Mouse (Mus musculus): ENCODE measurements around the gene Pdcd6.

The Pdcd6 gene

DNA sequence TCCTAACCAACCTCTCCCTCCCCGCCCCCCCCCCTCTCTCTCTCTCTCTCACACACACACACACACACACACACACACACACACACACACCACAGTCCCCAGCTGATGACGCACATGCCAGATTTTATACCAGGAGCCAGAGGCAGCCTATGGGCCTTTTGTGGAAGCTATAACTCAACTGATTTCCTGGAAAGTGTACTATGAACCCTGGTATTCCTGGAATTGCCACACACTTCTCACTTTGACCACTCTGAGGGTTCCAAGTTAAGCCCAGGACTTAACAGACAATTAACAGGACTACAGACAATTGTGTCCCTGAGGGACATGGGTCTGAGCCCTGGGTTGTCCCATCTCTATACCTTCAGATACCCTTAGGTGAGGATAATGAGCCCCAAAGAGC, 35.1 kb downstream of the Pdcd6 start:
- DNase-seq (ENCODE audit: low read depth, low spot score): no peak

DNA sequence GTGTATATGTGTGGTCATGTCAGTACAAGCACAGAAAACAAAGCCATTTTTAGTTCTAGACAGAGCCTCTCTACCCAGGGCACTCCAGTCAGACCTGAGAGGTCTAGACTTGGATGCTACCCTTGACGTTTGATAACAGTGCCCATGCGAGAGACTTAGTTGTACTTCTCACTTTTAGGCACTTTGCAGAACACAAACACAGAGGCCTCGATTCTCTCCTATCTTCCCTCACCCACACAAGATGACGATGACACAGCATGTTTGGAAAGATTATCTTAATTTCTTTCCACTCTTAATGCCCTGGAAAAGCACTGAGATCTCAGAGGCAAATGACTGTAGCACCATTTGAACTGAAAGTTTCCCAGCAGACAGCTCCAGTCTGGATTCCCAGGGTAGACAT, 41.7 kb downstream of the Pdcd6 start:
- no peak for DNase-seq (ENCODE audit: low read depth, low spot score)

DNA sequence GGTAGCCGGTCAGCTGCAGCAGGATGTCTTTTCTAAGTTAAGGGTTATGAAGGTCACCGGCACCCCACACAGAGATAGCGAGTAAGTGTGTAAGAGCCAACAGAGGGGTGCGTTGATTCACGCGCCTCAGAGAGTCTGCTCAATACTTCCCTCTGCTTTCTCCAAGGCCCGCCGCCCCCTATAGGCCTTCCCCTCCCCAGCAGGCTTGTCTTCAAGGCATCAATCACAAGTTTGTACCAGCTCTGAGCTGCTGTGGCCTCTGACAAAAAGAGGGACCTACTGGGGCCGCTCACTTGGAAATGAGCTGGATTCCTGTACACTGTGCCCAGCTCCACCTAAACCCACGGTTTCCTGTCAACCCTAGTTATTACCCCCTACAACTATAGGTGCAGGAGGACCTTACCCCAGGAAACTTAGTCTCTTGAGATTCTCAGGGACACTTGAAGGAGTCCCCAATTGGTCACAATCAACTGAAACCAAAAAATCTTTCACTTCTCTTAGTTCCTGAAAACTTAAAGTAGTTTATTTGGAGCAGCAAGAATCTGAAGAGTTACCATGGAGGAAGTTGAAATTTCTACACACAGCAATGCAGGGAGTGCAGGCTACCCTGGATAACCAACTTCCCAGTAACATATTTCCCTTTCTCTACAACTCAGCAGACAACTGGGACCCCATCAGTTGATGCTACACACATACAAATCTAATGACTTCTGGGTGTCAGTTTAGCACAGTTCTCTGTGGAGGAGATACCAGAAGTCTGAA, 57.0 kb downstream of the Pdcd6 start:
- peak; percentile 49 for DNase-seq (ENCODE audit: low read depth, low spot score)

DNA sequence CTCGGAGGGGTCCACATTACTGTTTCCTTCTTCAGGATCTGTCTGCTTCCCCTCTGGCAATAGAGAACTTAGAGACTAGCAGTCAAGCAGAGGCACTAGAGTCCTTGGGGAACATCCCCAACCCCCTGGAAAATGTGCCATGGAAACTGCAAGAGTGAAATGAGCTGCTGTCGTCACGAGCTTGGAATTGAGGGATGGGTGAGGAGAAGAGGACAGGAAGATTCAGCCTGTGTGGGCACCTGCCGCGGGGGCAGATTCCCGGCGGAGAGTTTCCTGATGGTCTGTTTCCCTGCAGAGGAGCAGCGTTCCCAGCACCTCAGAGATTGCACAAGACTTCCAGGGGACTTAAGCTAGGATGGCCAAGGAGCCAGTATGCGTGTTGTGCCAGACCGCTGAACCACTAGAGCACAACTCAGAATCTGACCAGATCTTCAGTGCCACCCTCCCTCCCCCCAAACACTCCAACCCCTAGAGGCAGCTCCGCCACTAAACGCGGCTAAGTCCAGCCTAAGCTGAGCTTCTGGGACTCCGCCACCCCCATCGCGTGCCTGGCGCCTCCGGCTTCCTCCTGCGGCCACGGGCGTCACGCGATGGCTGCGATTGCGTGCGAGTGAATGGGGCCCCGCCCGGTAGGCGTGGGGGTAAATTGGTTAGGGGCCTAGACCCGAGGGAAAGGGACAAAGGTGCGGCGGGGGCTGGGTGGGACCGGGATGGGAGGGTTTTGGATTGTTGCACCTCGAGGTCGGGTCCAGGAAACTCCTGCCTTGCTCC, 57.7 kb downstream of the Pdcd6 start:
- peak; percentile 78 for DNase-seq (ENCODE audit: low read depth, low spot score)

Data from CD4-positive helper T cell, adult 2 months (primary cell).